ENCODE assay signal across 9 mouse cellular contexts in the genomic region with DNA sequence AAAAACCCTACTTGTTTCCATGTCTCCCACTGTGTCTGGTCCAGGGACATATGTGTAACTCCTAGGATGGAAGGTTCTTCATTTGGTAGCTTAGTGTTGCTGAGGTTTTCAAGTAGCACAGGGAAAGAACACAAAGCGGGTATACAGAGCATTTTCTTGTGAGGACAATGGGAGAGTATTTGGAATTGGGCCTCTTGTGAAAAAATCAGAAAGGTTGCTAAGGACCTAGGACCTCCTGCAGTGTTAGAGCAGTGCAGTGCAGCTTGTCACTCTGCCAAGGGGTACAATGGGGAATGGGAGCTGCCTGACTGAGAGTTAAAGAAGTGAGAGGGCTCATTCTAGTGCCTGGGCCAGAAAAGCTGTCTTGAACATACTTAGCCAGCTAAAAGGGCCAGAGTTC.
DNase-seq lines count a peak whose midpoint lies in the region.
"Had no signal": no experiment of that assay in that cellular context is flagged by ENCODE, and none has a peak within 500 bp of the region (broad histone marks: within the 10 kb centered on the region; RNA-seq: fewer than 3 reads in every experiment).

No protein-coding gene starts in this region.

- peak; percentile 7 to 15 for DNase-seq in cerebellum, postnatal 14 days
- DNase-seq in cerebellum, postnatal 25 days: no peak
- DNase-seq in right cerebral cortex, postnatal 10 days (ENCODE audit: low spot score in 2 of 2): peak; percentile 39 to 54
- no peak for DNase-seq in right cerebral cortex, adult 2 months (ENCODE audit: low spot score in 2 of 2)
- DNase-seq in mesoderm, embryonic 11.5 days (ENCODE audit: low read depth, low spot score): peak; percentile 26
- no peak for DNase-seq in testis, postnatal 10 days (ENCODE audit: low spot score)
- DNase-seq in thymus, postnatal 10 days (ENCODE audit: low spot score in 2 of 2): no peak
- no peak for DNase-seq in right cerebral cortex, postnatal 14 days
- DNase-seq: heart, adult 11 months had no signal

Comparison
In these comparisons a context has a peak if more than half of its experiments do, and no peak if none do; other contexts are left out.
1. DNase-seq: peak in cerebellum, postnatal 14 days (2 of 2), right cerebral cortex, postnatal 10 days (2 of 2) and mesoderm, embryonic 11.5 days (single experiment); none in cerebellum, postnatal 25 days (0 of 2), right cerebral cortex, adult 2 months (0 of 2), testis, postnatal 10 days (single experiment), thymus, postnatal 10 days (0 of 2) and right cerebral cortex, postnatal 14 days (single experiment).